Mouse (Mus musculus) kidney, postnatal 25 days (tissue): ENCODE measurements around the gene Aunip.

Experiments
- DNase-seq, 2 experiments: peaks; one replicate each; pipeline ENCODE4 v3.0.0; 2021; ENCODE audit warnings: mixed read lengths in 2 of 2

Aunip gene

DNA sequence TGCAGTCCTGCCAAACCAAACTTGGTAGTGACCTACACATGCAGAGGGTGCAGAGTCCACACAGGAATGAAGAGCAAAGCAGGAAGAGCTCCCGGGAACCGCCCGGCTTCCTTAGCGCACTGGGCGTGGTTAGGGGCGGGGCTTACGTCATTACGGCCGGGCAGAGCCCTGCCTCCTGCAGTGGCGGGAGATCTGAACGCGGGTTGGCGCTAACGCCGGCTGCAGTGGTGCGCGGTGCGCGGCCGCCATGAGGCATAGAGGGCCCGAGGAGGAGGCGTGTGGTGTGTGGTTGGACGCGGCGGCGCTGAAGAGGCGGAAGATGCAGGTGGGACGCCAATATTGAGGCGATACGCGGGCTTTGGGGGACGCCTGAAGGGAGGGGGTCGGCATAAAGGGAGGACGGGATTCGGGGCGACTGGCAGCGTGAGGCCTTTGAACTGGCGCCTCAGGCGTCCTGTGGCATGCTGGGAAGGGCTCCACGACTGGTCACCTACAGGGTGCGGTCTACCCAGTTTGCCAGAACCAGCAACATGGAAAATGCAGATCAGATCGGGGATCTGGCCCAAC lies at the start of gene Aunip:
Gene Aunip (plus strand): TSS at position 155 of the 567 bp plus-strand sequence.
- peak; percentile 96 to 98 for DNase-seq

DNA sequence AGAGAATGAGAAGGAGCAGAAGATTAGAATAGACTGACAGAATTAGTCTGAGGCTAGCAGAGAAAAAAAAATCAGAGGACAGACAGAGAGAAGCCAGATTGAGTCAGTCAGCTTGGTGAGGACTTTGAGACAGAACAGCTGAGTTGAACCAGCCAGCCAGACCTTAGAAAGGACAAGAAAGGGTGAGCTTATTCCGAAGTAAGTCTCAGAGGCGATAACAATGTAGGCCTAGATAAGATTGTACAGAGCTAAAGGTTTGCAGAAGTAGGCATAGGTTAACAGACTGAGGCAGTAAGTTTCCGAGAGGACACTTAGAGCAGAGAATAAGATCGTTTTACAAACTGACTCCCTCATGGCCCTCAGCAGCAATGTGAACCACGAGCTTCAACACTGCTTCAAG lies 49.5 kb upstream of the Aunip start:
- no peak for DNase-seq

GRCm38 (mm10) chr4:134465789-134466188 lies 45.0 kb upstream of the Aunip start:
- DNase-seq: no peak

GRCm38 (mm10) chr4:134466381-134467262 lies 44.2 kb upstream of the Aunip start:
- no peak for DNase-seq

GRCm38 (mm10) chr4:134467435-134468214 lies 43.2 kb upstream of the Aunip start:
- DNase-seq: peak in 1 of 2 experiments; percentile 29

DNA sequence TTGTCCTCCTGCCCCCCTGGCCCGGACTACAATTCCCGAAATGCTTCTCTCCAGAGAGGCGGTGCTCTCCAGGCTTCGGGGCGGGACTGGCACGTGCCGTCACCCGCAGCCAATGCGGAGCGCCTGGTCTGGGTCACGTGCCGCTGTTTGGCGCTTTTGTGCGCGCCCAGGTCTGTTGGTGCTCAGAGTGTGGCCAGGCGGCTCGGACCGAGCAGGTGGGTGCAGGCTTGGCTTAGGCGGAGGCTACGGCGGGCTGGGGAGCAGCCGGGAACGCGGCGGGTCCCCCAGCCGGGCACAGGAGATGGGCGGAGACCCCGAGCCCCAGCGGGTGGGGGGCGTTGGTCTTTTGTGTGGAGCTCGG lies 42.6 kb upstream of the Aunip start, which contains the start of gene Stmn1:
Gene Stmn1 (plus strand): TSS at position 106 of the 361 bp plus-strand sequence.
- DNase-seq: peak; percentile 96 to 98

DNA sequence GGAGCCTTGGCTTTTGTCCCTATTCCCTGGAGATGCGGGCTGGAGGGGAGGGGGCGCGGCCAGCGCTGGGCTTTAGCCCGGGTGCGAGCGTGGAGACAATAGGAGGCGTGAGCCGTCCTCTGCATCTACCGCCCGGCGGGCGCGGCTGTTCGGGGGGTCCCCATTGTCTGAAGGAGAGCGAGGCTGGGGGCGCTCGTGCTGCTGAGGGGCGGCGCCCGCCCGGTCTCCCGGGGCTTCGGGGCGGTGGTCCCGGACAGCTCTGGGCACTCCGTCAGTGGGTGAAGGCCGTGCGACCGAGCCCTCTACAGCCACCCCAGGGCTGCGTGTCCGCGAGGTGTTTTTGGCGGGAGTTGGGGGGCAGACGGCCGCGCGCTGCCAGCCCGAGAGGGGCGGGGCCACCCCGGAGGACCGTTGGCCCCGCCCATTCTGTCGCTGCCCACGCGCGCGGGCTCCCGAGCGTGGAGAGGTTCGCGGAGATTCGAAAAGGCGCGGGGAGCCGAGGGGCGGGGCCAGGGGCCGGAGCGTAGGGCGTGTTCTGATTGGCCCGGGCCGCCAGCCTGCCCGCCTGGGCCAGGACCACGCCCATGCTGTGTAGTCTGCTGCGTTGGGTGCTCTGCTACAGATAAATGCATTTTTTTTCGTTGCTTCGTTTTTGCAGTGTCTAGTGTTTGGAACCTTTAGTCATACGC lies 42.1 kb upstream of the Aunip start:
- DNase-seq: peak; percentile 96 to 97

DNA sequence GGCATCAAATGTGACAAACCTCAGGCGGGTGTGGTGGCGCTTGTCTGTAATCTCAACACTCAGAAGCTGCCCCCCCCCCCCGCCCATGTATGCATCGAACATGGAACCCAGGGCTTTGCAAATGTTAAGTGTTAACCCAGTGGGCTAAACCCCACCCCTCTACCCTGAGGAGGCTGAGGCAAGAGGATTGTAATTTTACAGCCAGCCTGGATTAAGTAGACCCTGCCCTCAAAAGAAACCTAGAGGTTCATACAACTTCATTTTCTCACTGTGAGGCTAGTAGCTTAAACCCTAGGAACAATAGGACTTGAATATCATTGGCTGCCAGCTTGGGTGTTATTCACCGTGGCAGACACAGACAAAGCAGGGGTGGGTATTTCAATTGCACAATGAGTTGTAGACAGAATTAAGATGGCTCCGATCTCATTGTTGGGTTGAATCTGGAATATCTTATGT lies 41.4 kb upstream of the Aunip start:
- DNase-seq: no peak

- no peak for DNase-seq
Observed at GRCm38 (mm10) chr4:134469985-134470384, 40.8 kb upstream of the Aunip start.

GRCm38 (mm10) chr4:134471469-134471868 lies 39.3 kb upstream of the Aunip start:
- no peak for DNase-seq

DNA sequence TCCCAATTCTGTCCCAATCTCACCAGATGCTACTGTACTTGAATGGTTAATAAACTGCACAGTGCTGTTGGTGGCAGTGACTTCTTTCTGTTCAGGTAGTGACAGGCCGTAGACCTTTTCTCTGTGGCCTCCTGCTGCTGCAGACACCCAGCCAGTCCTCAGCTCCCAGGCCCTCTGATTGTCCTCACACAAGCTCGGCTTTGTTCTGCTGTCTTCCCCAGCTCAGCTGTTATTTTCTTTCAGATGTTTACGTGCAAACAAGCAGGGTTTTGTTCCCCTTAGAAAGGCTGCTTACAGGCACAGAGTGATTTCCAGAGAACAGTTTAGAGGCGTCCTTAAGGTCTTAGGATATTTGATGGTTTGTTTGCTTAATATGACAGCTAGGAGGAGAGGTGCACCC lies 37.0 kb upstream of the Aunip start:
- no peak for DNase-seq

GRCm38 (mm10) chr4:134474240-134474639 lies 36.6 kb upstream of the Aunip start:
- DNase-seq: no peak

DNA sequence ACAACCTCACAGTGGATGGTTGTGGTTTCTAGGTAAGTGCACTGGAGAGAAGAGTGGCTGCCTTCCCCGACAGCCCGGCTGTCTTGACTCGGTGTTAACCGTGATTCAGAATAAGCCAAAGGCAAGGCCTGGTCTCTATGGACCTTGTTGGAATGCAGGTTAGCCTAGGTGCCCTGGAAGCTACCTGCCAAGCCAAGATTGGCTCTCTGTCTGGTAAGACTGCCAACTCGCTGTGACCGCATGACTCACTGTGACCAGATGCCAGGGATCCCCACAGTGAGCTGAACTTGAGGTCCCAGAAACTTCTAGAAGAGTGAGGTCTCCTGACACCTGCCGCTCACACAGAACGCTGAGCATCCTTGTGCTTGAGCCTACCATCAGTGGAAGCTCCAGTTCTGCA lies 33.9 kb upstream of the Aunip start:
- DNase-seq: no peak

DNA sequence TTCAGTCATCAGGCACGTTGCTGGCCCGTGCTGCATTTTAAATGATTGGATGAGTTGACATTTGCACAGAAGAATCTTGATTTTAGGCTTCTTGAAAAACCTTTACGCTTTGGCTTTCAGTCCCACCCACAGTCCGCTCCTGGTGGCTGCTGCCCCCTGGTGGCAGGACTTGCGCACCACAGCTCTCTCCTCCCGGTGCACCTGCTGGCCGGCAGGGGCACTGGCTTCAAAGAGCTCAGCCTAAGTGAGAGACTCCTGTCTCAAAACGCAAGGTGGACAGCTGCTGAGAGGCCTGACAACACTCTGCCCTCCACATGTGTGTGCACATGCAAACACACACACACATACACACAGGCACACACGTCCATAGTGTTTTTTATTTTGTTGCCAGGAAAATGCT lies 32.8 kb upstream of the Aunip start:
- DNase-seq: peak; percentile 91 to 92

- no peak for DNase-seq
Observed at GRCm38 (mm10) chr4:134479839-134480238, 31.0 kb upstream of the Aunip start.

- peak; percentile 86 to 87 for DNase-seq
Observed at GRCm38 (mm10) chr4:134480864-134481263, 29.9 kb upstream of the Aunip start.

- DNase-seq: no peak
Observed at GRCm38 (mm10) chr4:134481270-134481669, 29.5 kb upstream of the Aunip start.

DNA sequence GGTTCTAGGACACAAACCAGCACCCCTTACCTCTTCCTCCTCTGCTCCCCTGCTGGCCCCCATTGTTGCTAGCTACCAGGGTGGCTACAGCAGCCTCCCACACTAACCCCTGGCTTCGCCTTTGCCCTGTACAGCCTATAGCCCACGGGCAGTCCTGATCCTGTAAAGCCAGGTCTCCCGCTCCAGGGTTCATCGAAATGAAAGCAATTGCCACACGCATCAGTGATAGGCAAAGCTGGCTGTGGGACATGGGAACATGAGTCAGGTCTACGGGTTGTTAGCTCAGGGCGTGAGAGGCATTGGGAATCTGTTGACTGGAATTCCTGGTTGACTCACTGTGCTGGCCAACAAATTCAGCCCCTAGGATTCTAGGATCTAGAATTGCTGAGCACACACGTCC lies 28.4 kb upstream of the Aunip start:
- no peak for DNase-seq

DNA sequence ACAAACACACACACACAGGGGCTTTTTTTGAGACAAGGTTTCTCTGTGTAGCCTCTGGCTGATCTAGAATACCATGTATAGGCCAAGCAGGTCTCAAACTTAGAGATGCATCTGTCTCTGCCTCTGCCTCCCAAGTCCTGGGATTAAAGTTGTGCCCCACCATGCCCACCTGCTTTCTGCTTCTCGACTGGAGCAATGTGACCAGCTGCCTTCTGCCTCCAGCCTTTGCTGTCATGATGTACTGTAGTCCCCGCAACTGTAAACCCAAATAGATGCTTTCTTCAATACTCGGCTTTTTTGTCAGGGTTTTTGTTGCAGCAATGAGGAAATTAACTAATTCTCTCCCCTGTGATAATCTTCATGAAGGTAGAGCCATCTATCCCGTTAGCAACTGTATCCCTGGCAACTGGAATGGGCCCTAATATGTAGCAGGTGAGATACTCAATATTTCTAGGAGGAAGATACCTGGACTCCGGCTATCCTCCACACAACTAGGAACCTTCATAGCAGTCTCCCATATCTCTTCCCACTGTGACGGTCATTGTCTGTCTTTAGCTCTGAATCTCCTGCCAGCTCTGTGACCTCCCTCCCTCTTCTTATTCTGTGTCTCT lies 27.6 kb upstream of the Aunip start:
- DNase-seq: no peak

- peak; percentile 61 to 69 for DNase-seq
Observed at GRCm38 (mm10) chr4:134483696-134484095, 27.1 kb upstream of the Aunip start.

DNA sequence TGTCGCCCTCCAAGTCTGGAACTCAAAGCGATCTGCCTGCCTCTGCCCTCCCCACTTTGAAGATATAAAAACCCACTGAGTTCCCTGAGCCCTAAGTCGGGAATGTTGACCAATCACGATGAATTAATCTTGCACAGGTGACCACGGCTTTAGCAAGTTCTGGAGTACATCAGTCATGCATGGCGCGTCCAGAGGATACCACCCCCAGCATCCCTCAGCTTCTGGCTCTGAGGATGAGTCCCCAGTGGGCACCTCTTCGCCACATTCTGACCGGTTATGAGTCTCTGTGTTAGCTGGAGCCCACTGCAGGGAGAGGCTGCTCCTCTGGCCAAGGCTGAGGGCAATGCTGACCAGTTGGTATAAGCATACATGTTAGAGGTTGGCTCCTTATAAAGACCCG lies 26.6 kb upstream of the Aunip start:
- no peak for DNase-seq

GRCm38 (mm10) chr4:134485151-134485900 lies 25.5 kb upstream of the Aunip start:
- DNase-seq: peak; percentile 68 to 84
